Mouse (Mus musculus): ENCODE results near the gene Prss27. TPM values are rescaled to one million over a fixed set of nuclear protein-coding genes. Genes with fewer than 3 reads are reported as not detected.

Prss27 gene
- 0.60 and 1.0 TPM in 2 replicates for polyA plus RNA-seq (2014; fragmentation: Nextera tagmentation; extraction: Ambion mirVana)

GRCm38 (mm10) chr17:24037844-24038243 lies at the start of gene Prss27:
Gene Prss27, plus strand, starts transcription at chr17:24038144.
- no peaks in the 10 kb centered on the region for H3K27me3 ChIP-seq (replicated peaks; ENCODE audit: control insufficient read depth, insufficient read depth, low read length)
- ATAC-seq (ENCODE audit: low read depth) (no peak), DNase-seq (ENCODE audit: low spot score) (no peak)
- no peaks in the 10 kb centered on the region for H3K4me1 ChIP-seq (ENCODE audit: control insufficient read depth, insufficient read depth, low read length)
- H3K4me2 ChIP-seq (ENCODE audit: low read depth, low read length), result no peak within 1 kb of the TSS
- H3K36me3 ChIP-seq (ENCODE audit: control insufficient read depth, insufficient read depth, low read length), result no peaks in the 10 kb centered on the region
- WGBS, result 63% methylated on average over 3 of the region's 4 CpGs
- H3K9me3 ChIP-seq (ENCODE audit: control insufficient read depth, low read length), result no peaks in the 10 kb centered on the region
- H3K4me3 ChIP-seq (ENCODE audit: low read depth, low read length), result no peak within 1 kb of the TSS
- no peak within 1 kb of the TSS for H3K27ac ChIP-seq (replicated peaks; ENCODE audit: low read depth, low read length)
- H3K9ac ChIP-seq (ENCODE audit: low read depth, low read length), result no peak within 1 kb of the TSS

DNA sequence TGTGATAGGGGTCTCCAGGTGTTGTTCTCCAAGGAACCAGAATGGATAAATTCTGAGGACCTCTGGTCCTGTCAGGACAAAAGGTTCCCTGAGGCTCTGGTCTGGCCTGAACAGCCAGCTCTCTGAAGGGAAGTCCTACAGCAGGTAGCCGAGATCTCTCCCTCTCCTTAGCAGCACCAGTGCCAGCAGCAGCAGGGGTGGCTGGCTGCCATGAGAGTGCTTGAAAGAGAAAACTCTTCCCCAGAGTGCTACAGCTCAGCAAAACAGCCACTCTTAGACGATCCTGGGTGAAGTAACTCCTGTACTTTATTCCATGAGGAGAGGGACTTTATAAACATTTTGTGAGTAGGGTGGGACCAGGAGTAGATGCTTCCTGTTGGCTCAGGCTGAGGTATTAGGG lies 48.1 kb upstream of the Prss27 start:
- no peak for ATAC-seq (ENCODE audit: low read depth)
- Histone ChIP-seq H3K4me1 (ENCODE audit: control insufficient read depth, insufficient read depth, low read length) (no peaks in the 10 kb centered on the region), H3K9ac (ENCODE audit: low read depth, low read length) (no peak overlapping the region), H3K27me3 (replicated peaks; ENCODE audit: control insufficient read depth, insufficient read depth, low read length) (no peaks in the 10 kb centered on the region), H3K9me3 (ENCODE audit: control insufficient read depth, low read length) (no peaks in the 10 kb centered on the region), H3K27ac (replicated peaks; ENCODE audit: low read depth, low read length) (no peak overlapping the region), H3K4me3 (ENCODE audit: low read depth, low read length) (no peak overlapping the region), H3K36me3 (ENCODE audit: control insufficient read depth, insufficient read depth, low read length) (no peaks in the 10 kb centered on the region), H3K4me2 (ENCODE audit: low read depth, low read length) (no peak overlapping the region)
- 41% methylated on average over 2 of the region's 2 CpGs for WGBS
- no peak for DNase-seq (ENCODE audit: low spot score)

DNA sequence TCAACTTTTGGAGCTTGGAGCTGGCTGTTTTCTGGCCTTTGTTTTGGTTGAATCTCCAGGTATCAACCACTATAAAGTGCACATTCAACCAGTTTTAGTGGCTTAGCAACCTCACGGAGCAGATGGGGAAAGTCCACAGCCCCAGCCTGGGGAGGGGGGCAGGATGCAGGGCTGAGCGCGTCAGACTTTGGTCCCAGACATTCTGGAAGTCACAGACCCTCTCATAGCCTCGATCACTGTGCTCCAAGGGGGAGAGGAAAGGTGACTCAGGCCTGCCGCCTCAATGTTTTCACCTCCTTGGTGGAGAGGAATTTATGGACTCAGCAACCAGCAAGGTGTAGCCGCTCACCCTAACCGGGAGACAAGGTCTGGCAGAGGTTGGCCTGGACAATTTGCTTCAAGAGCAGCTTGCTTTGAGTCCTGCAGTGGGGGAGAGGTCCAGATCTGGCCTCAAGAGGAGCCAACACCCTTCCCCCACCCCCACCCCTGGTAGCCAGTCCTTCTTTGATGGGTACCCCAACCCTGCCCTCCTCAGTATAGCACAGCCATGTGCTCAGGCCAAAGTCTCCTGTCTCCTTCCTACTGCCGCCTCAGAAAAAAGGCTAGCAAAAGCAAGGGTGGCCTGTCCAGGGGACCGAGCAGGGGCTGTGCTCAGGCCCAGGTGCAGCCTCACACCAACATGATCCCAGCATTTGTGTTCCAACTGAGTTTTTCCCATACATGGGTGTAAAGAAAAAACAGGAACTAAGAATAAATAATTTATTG lies 45.0 kb upstream of the Prss27 start:
- H3K27me3 ChIP-seq (replicated peaks; ENCODE audit: control insufficient read depth, insufficient read depth, low read length), result no peaks in the 10 kb centered on the region
- H3K9me3 ChIP-seq (ENCODE audit: control insufficient read depth, low read length), result no peaks in the 10 kb centered on the region
- peak; percentile 12; the same call in 1 of the 2 replicates for ATAC-seq (ENCODE audit: low read depth)
- no peaks in the 10 kb centered on the region for H3K4me1 ChIP-seq (ENCODE audit: control insufficient read depth, insufficient read depth, low read length)
- no peak overlapping the region for H3K27ac ChIP-seq (replicated peaks; ENCODE audit: low read depth, low read length)
- no peaks in the 10 kb centered on the region for H3K36me3 ChIP-seq (ENCODE audit: control insufficient read depth, insufficient read depth, low read length)
- no peak for DNase-seq (ENCODE audit: low spot score)
- H3K4me2 ChIP-seq (ENCODE audit: low read depth, low read length), result peak overlapping the region; percentile 59
- peak overlapping the region; percentile 31 for H3K4me3 ChIP-seq (ENCODE audit: low read depth, low read length)
- no peak overlapping the region; the same call in 1 of the 2 replicates for H3K9ac ChIP-seq (ENCODE audit: low read depth, low read length)
- 72% methylated on average over 9 of the region's 9 CpGs for WGBS

DNA sequence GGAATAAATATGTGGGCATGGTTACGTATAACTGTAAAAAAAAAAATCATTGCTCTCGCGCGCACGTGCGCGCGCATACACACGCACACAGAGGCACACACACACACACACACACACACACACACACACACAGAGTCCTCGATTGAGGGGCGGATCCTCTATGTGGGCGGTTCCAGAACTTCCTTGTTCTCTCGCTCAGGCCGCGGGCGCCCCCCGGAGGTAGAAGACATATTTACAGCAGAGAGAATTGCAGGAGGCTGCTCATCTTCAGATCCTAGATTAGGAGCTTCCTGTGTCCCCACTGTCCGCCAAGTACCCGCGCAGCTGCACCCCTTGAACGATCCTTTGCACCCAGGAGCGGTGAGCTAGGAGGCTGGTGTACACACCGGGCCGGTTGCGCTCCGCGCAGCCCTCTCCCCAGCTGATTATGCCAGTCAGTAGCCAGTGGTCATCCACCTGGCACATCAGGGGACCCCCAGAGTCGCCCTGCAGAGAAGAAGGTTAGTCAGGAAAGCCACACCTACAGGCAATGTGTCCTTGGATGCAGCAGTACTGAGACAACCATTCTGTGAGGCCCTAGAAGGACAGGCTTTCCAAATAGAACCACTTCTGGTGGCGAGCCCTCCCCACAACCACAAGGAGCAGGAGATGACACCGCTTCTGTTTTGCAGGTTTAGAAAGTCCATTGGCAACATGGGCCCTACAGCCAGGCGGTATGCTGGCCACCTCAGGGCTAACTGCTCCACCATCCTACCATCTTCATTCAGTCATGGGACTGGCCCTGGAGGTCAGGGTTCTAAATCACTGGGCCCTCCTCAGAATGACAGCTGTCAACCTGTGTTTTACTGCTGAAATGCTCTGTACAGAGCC lies 44.1 kb upstream of the Prss27 start:
- Histone ChIP-seq H3K27ac (replicated peaks; ENCODE audit: low read depth, low read length) (no peak overlapping the region), H3K4me3 (ENCODE audit: low read depth, low read length) (peak overlapping the region; percentile 31), H3K9ac (ENCODE audit: low read depth, low read length) (peak overlapping the region; percentile 47), H3K4me2 (ENCODE audit: low read depth, low read length) (peak overlapping the region; percentile 59), H3K4me1 (ENCODE audit: control insufficient read depth, insufficient read depth, low read length) (no peaks in the 10 kb centered on the region), H3K27me3 (replicated peaks; ENCODE audit: control insufficient read depth, insufficient read depth, low read length) (no peaks in the 10 kb centered on the region), H3K9me3 (ENCODE audit: control insufficient read depth, low read length) (no peaks in the 10 kb centered on the region), H3K36me3 (ENCODE audit: control insufficient read depth, insufficient read depth, low read length) (no peaks in the 10 kb centered on the region)
- DNase-seq (ENCODE audit: low spot score) (peak; percentile 94), ATAC-seq (ENCODE audit: low read depth) (peak; percentile 68)
- WGBS, result 12% methylated on average over 23 of the region's 31 CpGs

DNA sequence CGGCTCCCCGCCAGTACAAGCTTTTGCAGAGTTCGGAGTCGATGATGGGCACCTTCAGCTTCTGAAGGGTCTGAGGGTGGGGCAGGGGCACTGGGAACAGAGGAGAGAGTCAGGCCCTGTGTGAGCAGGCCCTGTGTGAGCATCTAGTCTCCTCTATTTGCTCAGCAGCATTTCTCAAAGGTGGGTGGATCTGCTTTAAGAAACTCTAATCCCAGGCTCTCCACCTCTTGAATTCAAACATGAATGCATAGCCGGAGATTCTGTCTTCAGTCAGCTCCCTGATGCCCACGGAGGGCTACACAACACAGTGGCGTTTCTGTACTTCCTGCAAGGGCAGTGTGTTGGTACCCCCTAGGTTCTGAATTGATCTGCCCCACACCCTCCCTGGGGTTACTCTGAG lies 43.3 kb upstream of the Prss27 start:
- no peaks in the 10 kb centered on the region for H3K9me3 ChIP-seq (ENCODE audit: control insufficient read depth, low read length)
- no peak overlapping the region for H3K27ac ChIP-seq (replicated peaks; ENCODE audit: low read depth, low read length)
- WGBS, result 72% methylated on average over 7 of the region's 7 CpGs
- DNase-seq (ENCODE audit: low spot score) (no peak), ATAC-seq (ENCODE audit: low read depth) (no peak)
- H3K36me3 ChIP-seq (ENCODE audit: control insufficient read depth, insufficient read depth, low read length), result no peaks in the 10 kb centered on the region
- H3K4me1 ChIP-seq (ENCODE audit: control insufficient read depth, insufficient read depth, low read length), result no peaks in the 10 kb centered on the region
- H3K4me2 ChIP-seq (ENCODE audit: low read depth, low read length), result no peak overlapping the region
- H3K27me3 ChIP-seq (replicated peaks; ENCODE audit: control insufficient read depth, insufficient read depth, low read length), result no peaks in the 10 kb centered on the region
- no peak overlapping the region for H3K9ac ChIP-seq (ENCODE audit: low read depth, low read length)
- H3K4me3 ChIP-seq (ENCODE audit: low read depth, low read length), result no peak overlapping the region

- ATAC-seq (ENCODE audit: low read depth), result no peak
Observed at GRCm38 (mm10) chr17:23995421-23995820, 42.5 kb upstream of the Prss27 start.

DNA sequence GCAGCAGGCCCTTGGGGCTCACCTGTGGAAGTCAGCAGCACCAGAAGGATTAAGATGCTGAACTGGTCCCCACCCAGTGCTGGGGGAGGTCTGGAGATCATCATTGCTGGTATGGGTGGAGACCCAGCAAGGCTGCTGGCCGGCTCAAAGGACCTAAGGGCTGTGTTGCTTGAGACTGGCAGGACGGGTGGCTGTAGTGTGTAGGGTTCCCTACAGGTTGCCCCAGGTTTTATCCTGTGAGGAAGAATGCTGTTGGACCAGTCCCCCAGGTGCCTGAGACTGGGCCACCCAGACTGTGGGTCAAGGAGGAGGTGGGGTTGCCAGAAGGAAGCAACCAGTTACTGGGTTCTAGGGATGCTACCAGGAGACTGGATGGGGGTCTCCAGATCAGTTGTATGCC lies 40.0 kb upstream of the Prss27 start, which contains the start of gene Prss22:
Prss22 (minus strand) TSS at position 200 of the 400 bp plus-strand sequence.
- Histone ChIP-seq H3K9ac (ENCODE audit: low read depth, low read length) (no peak within 1 kb of the TSS), H3K27me3 (replicated peaks; ENCODE audit: control insufficient read depth, insufficient read depth, low read length) (no peaks in the 10 kb centered on the region), H3K9me3 (ENCODE audit: control insufficient read depth, low read length) (no peaks in the 10 kb centered on the region), H3K36me3 (ENCODE audit: control insufficient read depth, insufficient read depth, low read length) (no peaks in the 10 kb centered on the region), H3K27ac (replicated peaks; ENCODE audit: low read depth, low read length) (no peak within 1 kb of the TSS), H3K4me3 (ENCODE audit: low read depth, low read length) (no peak within 1 kb of the TSS), H3K4me1 (ENCODE audit: control insufficient read depth, insufficient read depth, low read length) (no peaks in the 10 kb centered on the region), H3K4me2 (ENCODE audit: low read depth, low read length) (0 out of 2 replicates have a peak within 1 kb of the TSS, but pooled peaks have one; percentile 2)
- ATAC-seq (ENCODE audit: low read depth) (peak; percentile 88), DNase-seq (ENCODE audit: low spot score) (peak; percentile 68)
- 47% methylated on average over 2 of the region's 2 CpGs for WGBS

More at GRCm38 (mm10) chr17:23995421-23995820, 42.5 kb upstream of the Prss27 start:
- 12% methylated on average over 1 of the region's 1 CpGs for WGBS
- Histone ChIP-seq H3K4me1 (ENCODE audit: control insufficient read depth, insufficient read depth, low read length) (no peaks in the 10 kb centered on the region), H3K9ac (ENCODE audit: low read depth, low read length) (no peak overlapping the region), H3K27me3 (replicated peaks; ENCODE audit: control insufficient read depth, insufficient read depth, low read length) (no peaks in the 10 kb centered on the region), H3K4me3 (ENCODE audit: low read depth, low read length) (no peak overlapping the region), H3K9me3 (ENCODE audit: control insufficient read depth, low read length) (no peaks in the 10 kb centered on the region), H3K4me2 (ENCODE audit: low read depth, low read length) (no peak overlapping the region), H3K27ac (replicated peaks; ENCODE audit: low read depth, low read length) (no peak overlapping the region), H3K36me3 (ENCODE audit: control insufficient read depth, insufficient read depth, low read length) (no peaks in the 10 kb centered on the region)
- DNase-seq (ENCODE audit: low spot score), result no peak

DNA sequence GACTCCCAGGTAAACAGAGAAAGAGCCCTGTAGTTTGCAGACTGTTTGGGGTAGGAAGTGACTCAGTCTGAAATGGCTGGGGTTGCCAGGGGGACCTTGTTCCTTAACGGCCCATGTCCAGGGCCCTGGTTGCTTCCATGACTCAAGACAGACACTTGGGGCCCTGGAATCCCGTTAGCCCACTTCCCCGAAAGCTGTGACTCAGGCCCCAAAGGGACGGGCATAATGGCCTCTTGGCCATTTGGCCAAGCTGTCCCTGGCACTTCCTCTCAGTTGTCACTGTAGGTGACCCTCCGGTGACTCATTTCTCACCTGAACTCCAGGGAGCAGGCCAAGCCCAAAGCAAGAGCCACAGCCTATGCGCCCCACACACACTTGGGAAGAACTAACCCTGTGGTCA lies 39.6 kb upstream of the Prss27 start:
- Histone ChIP-seq H3K4me3 (ENCODE audit: low read depth, low read length) (no peak overlapping the region), H3K9me3 (ENCODE audit: control insufficient read depth, low read length) (no peaks in the 10 kb centered on the region), H3K27me3 (replicated peaks; ENCODE audit: control insufficient read depth, insufficient read depth, low read length) (no peaks in the 10 kb centered on the region), H3K4me1 (ENCODE audit: control insufficient read depth, insufficient read depth, low read length) (no peaks in the 10 kb centered on the region), H3K9ac (ENCODE audit: low read depth, low read length) (no peak overlapping the region), H3K4me2 (ENCODE audit: low read depth, low read length) (no peak overlapping the region), H3K27ac (replicated peaks; ENCODE audit: low read depth, low read length) (no peak overlapping the region), H3K36me3 (ENCODE audit: control insufficient read depth, insufficient read depth, low read length) (no peaks in the 10 kb centered on the region)
- no peak for ATAC-seq (ENCODE audit: low read depth)
- DNase-seq (ENCODE audit: low spot score), result no peak
- WGBS, result 60% methylated on average over 6 of the region's 6 CpGs
